Mouse (Mus musculus) limb, embryonic 10.5 days (tissue): ENCODE data around the gene Cfap97d1. TPM values are rescaled to one million over a fixed set of nuclear protein-coding genes. Genes with fewer than 3 reads are reported as not detected.

ENCODE experiments used
- DNase-seq: peaks from one replicate; pipeline ENCODE4 v3.0.0-alpha.2; 2017; ENCODE audit warnings: low spot score
- H3K27ac ChIP-seq: fragments of 300-500 bp; sonication (generic); 2 replicates; pipeline ENCODE4 v1.5.1; 2016; ENCODE audit warnings: mild to moderate bottlenecking
- H3K27me3 ChIP-seq: fragments of 300-500 bp; sonication (generic); 2 replicates; pipeline ENCODE4 v1.6.1; 2016; ENCODE audit warnings: low read depth, mild to moderate bottlenecking; ENCODE audit not compliant: poor library complexity, severe bottlenecking
- H3K36me3 ChIP-seq: fragments of 300-500 bp; sonication (generic); 2 replicates; pipeline ENCODE4 v1.6.1; 2016; ENCODE audit warnings: mild to moderate bottlenecking, moderate library complexity
- H3K4me1 ChIP-seq: fragments of 300-500 bp; sonication (generic); 2 replicates; pipeline ENCODE4 v1.6.1; 2016
- H3K4me3 ChIP-seq: fragments of 300-500 bp; sonication (generic); 2 replicates; pipeline ENCODE4 v1.5.1; 2016; ENCODE audit warnings: mild to moderate bottlenecking, moderate library complexity
- H3K9me3 ChIP-seq: fragments of 300-500 bp; sonication (generic); replicated peaks from 2 replicates; pipeline ENCODE4 v1.6.1; 2016; ENCODE audit warnings: mild to moderate bottlenecking
- WGBS: fragments of 180-500 bp; shearing (Covaris S2); methylation state at CpG from one replicate; pipeline ENCODE4 v1.1.7; 2016; 5-methylcytosine and 5-hydroxymethylcytosine counted together
- polyA plus RNA-seq: library from polyadenylated mRNA; unstranded; fragments of >200 nt; fragmentation: Nextera tagmentation; extraction: Ambion mirVana; gene quantifications from 2 replicates; pipeline ENCODE4 v1.2.1, GENCODE M21; 2016

The Cfap97d1 gene
- polyA plus RNA-seq, 1 experiment from 2014 or later, result not detected

DNA sequence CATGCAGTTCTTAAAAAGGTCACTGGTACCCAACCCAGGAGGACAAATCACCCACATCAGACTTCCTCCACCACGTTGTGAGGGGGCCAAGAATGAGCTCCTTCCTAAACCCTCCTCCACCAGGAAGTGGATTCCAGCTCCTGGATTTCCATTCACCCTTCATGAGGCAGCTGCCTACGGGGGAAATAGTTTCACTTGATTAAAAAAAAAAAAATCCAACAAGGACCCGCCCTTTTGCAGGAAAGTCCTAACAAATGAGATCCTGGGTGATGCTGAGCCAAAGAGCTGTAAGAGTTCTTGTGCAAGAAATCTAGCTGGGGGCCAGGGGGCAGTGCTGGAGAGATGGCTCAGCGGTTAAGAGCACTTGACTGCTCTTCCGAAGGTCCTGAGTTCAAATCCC lies 14.2 kb downstream of the Cfap97d1 start:
- WGBS, result 66% methylated on average over 5 of the region's 5 CpGs
- no peaks in the 10 kb centered on the region for H3K27me3 ChIP-seq

DNA sequence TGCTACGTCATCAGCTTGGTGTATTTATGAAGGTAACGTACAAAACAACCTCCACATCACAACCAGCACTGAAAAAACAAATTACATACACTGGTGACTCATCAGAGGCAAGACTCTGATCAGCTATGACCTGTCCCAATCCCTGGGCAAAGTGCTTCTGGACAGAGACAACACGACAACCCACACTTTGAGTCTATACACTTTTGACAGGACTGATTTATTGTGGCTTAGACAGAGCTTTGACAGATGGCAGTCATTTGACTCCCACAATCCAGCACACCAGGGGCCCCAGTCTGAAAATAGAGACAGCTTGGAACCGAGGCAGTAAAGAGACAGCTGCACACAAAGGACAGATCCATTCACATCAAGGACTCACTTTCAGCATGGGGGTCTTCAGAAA lies 15.4 kb downstream of the Cfap97d1 start:
- WGBS, result 72% methylated on average over 4 of the region's 4 CpGs
- Histone ChIP-seq H3K36me3 (peaks cover 47% of the 10 kb centered on the region), H3K4me1 (peaks cover 2% of the 10 kb centered on the region; the same call in 1 of the 2 replicates), H3K9me3 (no peaks in the 10 kb centered on the region), H3K27me3 (no peaks in the 10 kb centered on the region), H3K4me3 (no peak overlapping the region), H3K27ac (no peak overlapping the region)
- DNase-seq, result no peak

More for the DNA sequence above, 14.2 kb downstream of the Cfap97d1 start:
- Histone ChIP-seq H3K4me1 (peaks cover 2% of the 10 kb centered on the region; the same call in 1 of the 2 replicates), H3K9me3 (no peaks in the 10 kb centered on the region), H3K4me3 (no peak overlapping the region), H3K27ac (no peak overlapping the region), H3K36me3 (peaks cover 35% of the 10 kb centered on the region)
- no peak for DNase-seq

DNA sequence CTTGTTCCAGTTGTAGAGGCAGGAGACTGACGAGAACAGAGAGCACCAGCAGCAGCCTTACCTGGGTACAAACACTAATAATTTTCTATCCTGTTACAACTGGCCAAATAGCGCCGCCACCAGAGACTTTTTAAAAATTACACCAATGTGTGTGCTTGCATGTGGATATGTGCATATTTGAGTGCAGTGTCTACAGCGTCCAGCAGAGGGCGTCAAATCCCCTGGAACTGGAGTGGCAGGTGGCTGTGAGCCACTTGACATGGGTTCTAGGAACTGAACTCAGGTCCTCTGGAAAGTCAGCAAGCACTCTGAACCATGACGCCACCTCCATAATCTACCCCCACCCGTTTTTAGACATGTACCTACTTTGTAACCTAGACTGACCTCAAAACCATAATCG lies 20.2 kb downstream of the Cfap97d1 start:
- no peaks in the 10 kb centered on the region for H3K27me3 ChIP-seq
- no peak for DNase-seq
- H3K4me1 ChIP-seq, result no peaks in the 10 kb centered on the region; the same call in 1 of the 2 replicates
- 92% methylated on average over 8 of the region's 8 CpGs for WGBS
- H3K36me3 ChIP-seq, result peaks cover 84% of the 10 kb centered on the region
- H3K4me3 ChIP-seq, result no peak overlapping the region
- no peak overlapping the region for H3K27ac ChIP-seq
- H3K9me3 ChIP-seq, result no peaks in the 10 kb centered on the region

DNA sequence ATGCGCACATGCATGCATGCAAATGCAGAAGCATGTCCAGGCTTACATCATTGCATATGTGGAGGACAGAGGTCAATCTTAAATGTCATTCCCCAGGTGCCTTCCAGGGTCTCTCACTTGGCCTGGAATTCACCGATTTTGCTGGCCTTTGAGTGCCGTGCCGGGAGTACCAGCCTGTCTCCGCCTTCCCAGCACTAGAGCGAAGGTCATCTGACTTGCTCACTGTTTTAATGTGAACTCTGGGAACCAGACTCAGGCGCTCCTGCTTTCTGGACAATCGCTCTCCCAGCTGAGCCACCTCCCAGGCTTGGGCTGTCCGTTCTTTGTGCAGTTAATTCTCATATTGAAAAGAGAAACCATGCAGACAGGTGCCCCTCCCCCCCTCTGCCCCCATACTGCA lies 22.2 kb downstream of the Cfap97d1 start:
- WGBS, result 84% methylated on average over 9 of the region's 9 CpGs
- no peaks in the 10 kb centered on the region for H3K27me3 ChIP-seq
- peaks cover 87% of the 10 kb centered on the region for H3K36me3 ChIP-seq
- no peaks in the 10 kb centered on the region for H3K9me3 ChIP-seq
- no peak overlapping the region for H3K4me3 ChIP-seq
- H3K27ac ChIP-seq, result no peak overlapping the region
- no peak for DNase-seq
- H3K4me1 ChIP-seq, result peaks cover 16% of the 10 kb centered on the region

DNA sequence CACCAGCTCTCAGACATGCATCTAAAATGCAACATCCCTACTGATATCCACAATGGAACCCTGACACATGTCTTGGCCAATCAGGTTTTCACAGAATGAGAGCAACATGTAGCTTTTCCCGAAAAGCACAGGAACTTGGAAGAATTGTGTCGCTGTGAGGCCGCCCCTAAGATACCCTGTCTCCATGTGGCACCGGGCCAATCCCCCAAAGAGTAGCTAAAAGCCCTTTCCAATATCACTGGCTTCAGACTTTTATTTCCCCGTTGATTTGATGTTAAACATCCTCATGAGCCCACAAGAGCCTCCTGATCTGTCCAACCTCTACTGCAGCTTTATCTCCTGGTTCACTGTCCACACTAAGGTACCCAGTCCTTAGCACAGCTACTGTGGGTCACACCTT lies 22.6 kb downstream of the Cfap97d1 start:
- Histone ChIP-seq H3K27ac (no peak overlapping the region), H3K27me3 (no peaks in the 10 kb centered on the region), H3K4me1 (peaks cover 18% of the 10 kb centered on the region), H3K4me3 (no peak overlapping the region), H3K9me3 (no peaks in the 10 kb centered on the region), H3K36me3 (peaks cover 87% of the 10 kb centered on the region)
- WGBS, result 95% methylated on average over 5 of the region's 5 CpGs
- no peak for DNase-seq

DNA sequence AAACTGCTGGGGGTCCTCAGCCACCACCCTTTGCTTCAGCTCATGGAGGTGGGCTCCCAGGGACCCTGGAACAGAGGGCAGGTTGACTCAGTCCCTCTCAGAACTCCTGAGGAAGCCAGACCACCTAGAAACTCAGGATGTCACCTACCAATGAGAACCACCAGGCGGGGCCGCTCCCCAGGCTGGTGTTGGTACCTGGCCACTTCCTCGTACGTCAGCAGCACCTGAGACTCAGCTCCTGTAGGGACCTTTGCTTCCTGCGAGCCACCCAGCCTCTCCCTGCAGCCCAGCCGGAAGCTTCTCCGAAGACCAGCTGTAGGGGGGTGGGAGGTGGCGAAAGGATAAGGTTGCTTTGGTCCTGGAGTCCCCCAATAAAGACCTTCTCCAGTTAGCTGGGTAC lies 24.3 kb downstream of the Cfap97d1 start:
- H3K27me3 ChIP-seq, result no peaks in the 10 kb centered on the region
- H3K9me3 ChIP-seq, result no peaks in the 10 kb centered on the region
- peaks cover 99% of the 10 kb centered on the region for H3K36me3 ChIP-seq
- H3K4me3 ChIP-seq, result no peak overlapping the region
- H3K27ac ChIP-seq, result 0 out of 2 replicates have a peak overlapping the region, but pooled peaks have one; percentile 4
- no peak for DNase-seq
- peaks cover 18% of the 10 kb centered on the region for H3K4me1 ChIP-seq
- WGBS, result 96% methylated on average over 8 of the region's 8 CpGs

DNA sequence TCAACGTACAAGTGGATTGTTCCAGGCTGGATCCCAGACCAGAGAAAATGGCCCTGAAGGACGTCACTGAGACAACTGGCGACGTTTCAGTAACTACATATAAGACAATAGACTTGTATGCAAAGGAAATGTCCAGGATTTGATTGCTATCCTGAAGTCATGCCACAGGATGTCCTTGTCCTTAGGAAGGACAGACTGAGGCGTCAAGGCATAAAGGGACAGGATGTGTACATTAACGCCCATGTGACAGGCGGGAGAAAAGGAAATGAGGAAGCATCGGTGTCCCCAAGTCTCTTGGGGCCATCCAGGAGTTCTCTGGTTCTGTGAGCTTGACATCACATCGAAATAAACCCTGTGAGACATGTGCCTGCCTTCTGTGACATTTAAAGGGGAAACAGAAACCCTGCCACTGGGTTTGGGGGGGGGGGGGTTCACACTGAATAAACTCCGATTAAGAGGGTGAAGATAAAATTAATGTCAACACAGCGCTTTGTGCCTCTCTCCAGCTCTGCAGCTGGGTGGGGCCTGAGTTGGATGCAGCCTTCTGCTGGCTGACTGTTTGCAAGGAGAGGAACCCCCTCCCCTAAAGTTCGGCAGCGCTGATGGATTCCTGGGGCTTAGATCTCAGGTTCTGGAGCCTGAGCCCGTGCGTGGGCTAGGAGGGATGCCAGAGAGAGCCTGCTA lies 25.0 kb downstream of the Cfap97d1 start:
- Histone ChIP-seq H3K27ac (peak overlapping the region; percentile 76), H3K4me1 (peaks cover 18% of the 10 kb centered on the region), H3K27me3 (no peaks in the 10 kb centered on the region), H3K9me3 (no peaks in the 10 kb centered on the region), H3K4me3 (no peak overlapping the region), H3K36me3 (peaks cover 99% of the 10 kb centered on the region)
- no peak for DNase-seq
- WGBS, result 89% methylated on average over 15 of the region's 15 CpGs

DNA sequence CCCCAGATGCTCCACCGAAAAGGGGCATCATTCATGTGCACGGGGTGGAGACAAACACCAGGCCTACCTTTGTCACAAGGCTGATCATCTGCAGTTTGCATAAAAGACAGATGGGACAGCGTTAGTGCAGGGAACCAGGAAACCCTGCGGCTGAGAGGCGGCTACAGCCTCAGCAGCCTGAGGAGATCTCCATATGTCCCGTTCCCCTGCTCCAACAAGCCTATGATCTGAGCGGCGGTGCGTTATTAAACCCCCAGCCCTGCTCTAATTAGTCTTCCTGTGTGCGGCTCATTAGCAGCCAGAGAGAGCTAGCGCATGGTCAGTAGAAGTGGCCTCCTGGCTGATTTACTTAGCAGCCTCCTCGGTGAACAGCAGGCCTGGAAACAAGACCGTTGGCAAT lies 26.1 kb downstream of the Cfap97d1 start:
- WGBS, result 56% methylated on average over 13 of the region's 13 CpGs

DNA sequence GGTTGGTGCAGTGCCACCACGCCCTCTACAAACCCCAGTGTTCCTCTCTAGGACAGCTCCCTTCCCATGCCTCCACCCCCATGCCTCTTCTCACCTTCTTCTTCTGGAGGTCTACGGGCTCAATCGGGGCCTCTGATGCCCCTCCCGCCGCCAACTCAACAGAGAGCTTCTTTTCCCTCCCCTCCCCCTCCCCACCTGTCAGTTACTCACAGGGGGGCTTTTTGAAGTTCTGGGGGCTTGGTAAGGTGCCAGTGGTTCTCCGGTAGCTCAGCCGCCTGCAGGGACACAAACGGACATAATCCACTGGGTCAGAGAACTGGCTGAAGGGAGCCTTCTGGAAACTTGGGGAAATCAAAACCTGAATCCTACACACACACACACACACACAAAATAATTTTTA lies 27.4 kb downstream of the Cfap97d1 start:
- Histone ChIP-seq H3K4me1 (peaks cover 31% of the 10 kb centered on the region), H3K9me3 (no peaks in the 10 kb centered on the region), H3K4me3 (no peak overlapping the region), H3K27ac (no peak overlapping the region), H3K27me3 (no peaks in the 10 kb centered on the region), H3K36me3 (peaks cover 99% of the 10 kb centered on the region)
- no peak for DNase-seq
- WGBS, result 78% methylated on average over 8 of the region's 8 CpGs

More for the DNA sequence above, 26.1 kb downstream of the Cfap97d1 start:
- peak; percentile 45 for DNase-seq
- Histone ChIP-seq H3K36me3 (peaks cover 99% of the 10 kb centered on the region), H3K27me3 (no peaks in the 10 kb centered on the region), H3K4me3 (peak overlapping the region; percentile 7; the same call in 1 of the 2 replicates), H3K27ac (peak overlapping the region; percentile 76), H3K4me1 (peaks cover 19% of the 10 kb centered on the region), H3K9me3 (no peaks in the 10 kb centered on the region)

DNA sequence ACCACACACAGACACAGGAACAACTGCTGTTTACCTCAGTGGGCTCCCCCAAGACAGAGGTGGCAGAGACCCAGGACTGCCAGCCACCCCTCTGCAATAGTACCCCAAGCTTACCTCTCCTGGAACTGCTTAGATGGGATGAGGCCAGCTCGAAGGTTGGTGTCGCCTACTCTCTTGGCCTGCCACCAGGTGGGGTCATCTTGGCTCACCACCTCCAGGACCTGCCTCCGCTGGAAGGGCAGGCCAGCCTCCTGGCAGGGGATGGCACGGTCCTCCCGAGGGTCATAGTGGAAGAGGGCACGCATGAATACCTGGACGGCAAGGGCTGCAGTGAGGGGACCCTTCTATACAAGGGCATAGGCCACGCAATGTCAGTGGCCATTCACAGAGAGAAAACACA lies 29.1 kb downstream of the Cfap97d1 start:
- H3K4me1 ChIP-seq, result peaks cover 31% of the 10 kb centered on the region
- no peak overlapping the region for H3K4me3 ChIP-seq
- H3K27me3 ChIP-seq, result no peaks in the 10 kb centered on the region
- DNase-seq, result no peak
- H3K36me3 ChIP-seq, result peaks cover 99% of the 10 kb centered on the region
- H3K27ac ChIP-seq, result no peak overlapping the region
- no peaks in the 10 kb centered on the region for H3K9me3 ChIP-seq
- WGBS, result 89% methylated on average over 8 of the region's 8 CpGs

DNA sequence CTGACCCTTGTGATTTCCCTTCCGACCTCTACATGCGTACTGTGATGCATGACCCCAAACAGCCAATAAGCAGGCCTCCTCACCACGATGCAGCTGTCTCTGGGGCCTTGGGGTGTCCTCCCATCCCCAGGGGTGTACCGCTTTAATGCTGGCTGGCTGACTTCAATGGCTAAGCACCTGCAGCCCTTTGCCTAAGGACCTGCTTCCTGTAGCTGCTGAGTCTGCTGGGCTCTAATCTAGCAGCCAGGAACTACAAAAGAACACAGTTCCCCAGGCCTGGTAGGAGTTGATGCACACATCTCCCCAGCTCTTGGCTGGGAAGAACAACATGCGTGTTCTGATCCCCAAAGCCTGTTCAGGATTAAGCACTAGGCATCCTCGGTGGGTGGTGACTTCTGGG lies 31.4 kb downstream of the Cfap97d1 start:
- Histone ChIP-seq H3K27ac (peak overlapping the region; percentile 6; the same call in 1 of the 2 replicates), H3K27me3 (no peaks in the 10 kb centered on the region), H3K9me3 (no peaks in the 10 kb centered on the region), H3K4me3 (no peak overlapping the region), H3K36me3 (peaks cover 98% of the 10 kb centered on the region), H3K4me1 (peaks cover 19% of the 10 kb centered on the region)
- no peak for DNase-seq
- 70% methylated on average over 6 of the region's 6 CpGs for WGBS

DNA sequence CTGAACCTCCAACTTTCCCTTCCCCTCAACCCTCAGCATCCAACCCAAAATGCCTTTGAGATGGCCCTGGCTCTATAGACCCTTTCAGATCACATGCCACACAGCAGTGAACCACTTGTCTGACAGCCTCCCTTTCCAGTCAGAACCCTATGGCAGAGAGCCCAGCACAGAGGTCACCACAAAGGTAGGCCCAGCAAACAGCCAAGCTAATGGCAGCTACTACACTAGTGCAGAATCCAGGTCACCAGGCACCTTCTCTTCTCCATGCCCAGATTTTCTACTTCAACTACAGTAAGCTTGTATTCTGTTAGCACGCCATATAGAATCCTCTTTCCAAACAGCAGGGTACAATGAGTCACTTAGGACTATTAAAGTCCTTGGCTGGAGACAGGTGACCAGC lies 32.1 kb downstream of the Cfap97d1 start:
- Histone ChIP-seq H3K9me3 (no peaks in the 10 kb centered on the region), H3K4me1 (peaks cover 15% of the 10 kb centered on the region), H3K4me3 (no peak overlapping the region), H3K36me3 (peaks cover 94% of the 10 kb centered on the region), H3K27me3 (no peaks in the 10 kb centered on the region), H3K27ac (no peak overlapping the region)
- DNase-seq, result no peak
- 97% methylated on average over 1 of the region's 1 CpGs for WGBS

DNA sequence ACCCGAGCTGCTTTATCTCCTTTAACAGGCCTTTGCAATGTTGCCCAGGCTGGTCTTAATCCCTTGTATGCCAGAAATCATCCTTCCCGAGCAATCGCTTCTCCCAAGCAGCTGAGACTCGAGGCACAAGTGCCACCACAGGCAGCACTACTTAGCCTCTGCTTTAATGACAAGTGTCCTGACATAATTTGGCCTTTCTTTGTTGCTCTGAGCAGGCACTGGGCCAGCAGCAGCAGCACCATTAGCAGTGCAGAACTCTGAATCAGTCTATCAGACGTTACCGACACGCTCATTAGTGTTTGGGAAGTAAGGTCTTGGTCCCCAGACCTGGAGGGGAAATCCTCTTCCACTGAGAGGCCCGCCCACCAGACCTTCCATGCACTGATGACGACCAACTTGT lies 35.7 kb downstream of the Cfap97d1 start:
- no peaks in the 10 kb centered on the region for H3K27me3 ChIP-seq
- H3K36me3 ChIP-seq, result peaks cover 90% of the 10 kb centered on the region
- no peak for DNase-seq
- WGBS, result 86% methylated on average over 9 of the region's 9 CpGs
- H3K4me3 ChIP-seq, result no peak overlapping the region
- H3K4me1 ChIP-seq, result peaks cover 23% of the 10 kb centered on the region
- H3K9me3 ChIP-seq, result no peaks in the 10 kb centered on the region
- no peak overlapping the region for H3K27ac ChIP-seq

DNA sequence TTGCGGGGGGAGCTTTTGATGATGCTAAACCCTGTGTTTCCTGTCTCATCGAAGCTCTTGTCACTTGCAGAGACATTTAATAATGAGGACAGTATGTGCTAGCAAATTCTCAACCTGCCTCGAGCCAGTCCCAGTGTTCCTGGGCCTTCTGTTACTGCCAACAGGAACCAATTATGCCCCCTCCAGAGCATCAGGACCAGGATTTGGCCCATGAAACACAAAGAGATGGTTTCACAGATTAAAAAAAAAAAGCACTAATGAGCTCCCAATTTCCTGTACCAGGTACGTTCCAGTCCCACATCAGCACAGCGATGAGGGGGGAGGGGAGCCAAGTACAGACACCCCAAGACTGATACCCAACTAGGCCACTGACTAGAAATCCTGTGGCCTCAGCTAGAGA lies 37.1 kb downstream of the Cfap97d1 start:
- no peak overlapping the region for H3K4me3 ChIP-seq
- 71% methylated on average over 5 of the region's 5 CpGs for WGBS
- peaks cover 83% of the 10 kb centered on the region for H3K36me3 ChIP-seq

More for the DNA sequence above, 37.1 kb downstream of the Cfap97d1 start:
- no peak for DNase-seq
- Histone ChIP-seq H3K27ac (no peak overlapping the region), H3K4me1 (peaks cover 28% of the 10 kb centered on the region), H3K9me3 (no peaks in the 10 kb centered on the region), H3K27me3 (no peaks in the 10 kb centered on the region)
